Mouse (Mus musculus) CH12.LX (cell line): ENCODE results near the gene Rnf181. TPM values are rescaled to one million over a fixed set of nuclear protein-coding genes. Genes with fewer than 3 reads are reported as not detected.

Source experiments
- DNase-seq: peaks from one replicate; pipeline ENCODE4 v3.0.0-alpha.2; 2013; ENCODE audit errors: extremely low read depth
- H3K27ac ChIP-seq: 2 replicates; pipeline ENCODE4 v1.5.1; 2012; ENCODE audit warnings: low read depth, mild to moderate bottlenecking, control low read depth, moderate library complexity; ENCODE audit not compliant: insufficient read depth
- H3K27me3 ChIP-seq: replicated peaks from 2 replicates; pipeline ENCODE3; 2012; ENCODE audit warnings: inconsistent platforms
- H3K36me3 ChIP-seq, 2 experiments: replicated peaks in 1 of 2; 2 replicates each; pipeline versions ENCODE3 to v1.6.1; 2012; ENCODE audit warnings: inconsistent platforms in 1 of 2, low read length in 1 of 2, mild to moderate bottlenecking in 1 of 2, mixed read lengths in 1 of 2, moderate library complexity in 1 of 2; ENCODE audit not compliant: control insufficient read depth in 1 of 2, insufficient read depth in 1 of 2
- H3K4me1 ChIP-seq, 2 experiments: 2 replicates each; pipeline ENCODE4 v1.6.1; 2012; ENCODE audit warnings: inconsistent platforms in 1 of 2, moderate library complexity in 1 of 2; ENCODE audit not compliant: insufficient read depth in 2 of 2, control insufficient read depth in 1 of 2
- H3K4me2 ChIP-seq: 2 replicates; pipeline ENCODE4 v1.6.1; 2012; ENCODE audit warnings: low read depth, mild to moderate bottlenecking, control low read depth; ENCODE audit not compliant: poor library complexity, insufficient read depth, severe bottlenecking
- H3K4me3 ChIP-seq, 3 experiments: fragments of 150-350 bp in 1 of 3; sonication (generic) in 1 of 3; replicated peaks in 1 of 3; 2 replicates each; pipeline versions ENCODE3 to v1.5.1; 2011 to 2012; ENCODE audit warnings: low read depth in 2 of 3, low read length in 2 of 3, mild to moderate bottlenecking in 2 of 3, moderate library complexity in 2 of 3, control low read depth in 1 of 3, improper control_type of control experiment in 1 of 3, inconsistent platforms in 1 of 3, mixed read lengths in 1 of 3; ENCODE audit not compliant: poor library complexity in 1 of 3
- H3K79me2 ChIP-seq: replicated peaks from 2 replicates; pipeline ENCODE4 v1.6.1; 2012; ENCODE audit warnings: mild to moderate bottlenecking, moderate library complexity; ENCODE audit not compliant: control insufficient read depth, poor library complexity, insufficient read depth, severe bottlenecking; ENCODE audit errors: extremely low read depth
- H3K9ac ChIP-seq: 2 replicates; pipeline ENCODE4 v1.6.1; 2012; ENCODE audit warnings: low read depth, mild to moderate bottlenecking, control low read depth, moderate library complexity; ENCODE audit not compliant: insufficient read depth
- H3K9me3 ChIP-seq: replicated peaks from 2 replicates; pipeline ENCODE3; 2012; ENCODE audit warnings: low read length, inconsistent platforms, mixed read lengths
- CHD1 ChIP-seq: IDR thresholded peaks from 2 replicates; pipeline ENCODE4 v1.6.1; 2012; ENCODE audit warnings: low read depth, low read length, improper control_type of control experiment, inconsistent platforms
- CTCF ChIP-seq, 2 experiments: IDR thresholded peaks in 1 of 2; conservative IDR thresholded peaks in 1 of 2; 2 replicates each; pipeline ENCODE4 v1.5.1; 2011 to 2012; ENCODE audit warnings: low read depth in 2 of 2, low read length in 2 of 2, improper control_type of control experiment in 1 of 2, inconsistent platforms in 1 of 2, mild to moderate bottlenecking in 1 of 2, moderate library complexity in 1 of 2
- E2F4 ChIP-seq: IDR thresholded peaks from 2 replicates; pipeline ENCODE4 v1.6.1; 2011; ENCODE audit warnings: low read depth, low read length, improper control_type of control experiment; ENCODE audit not compliant: insufficient replicate concordance
- ELF1 ChIP-seq: IDR thresholded peaks from 2 replicates; pipeline ENCODE4 v1.6.1; 2014; ENCODE audit warnings: low read depth, mild to moderate bottlenecking, inconsistent platforms, low read length, improper control_type of control experiment
- EP300 ChIP-seq: IDR thresholded peaks from 2 replicates; pipeline ENCODE4 v1.6.1; 2011; ENCODE audit warnings: low read length, improper control_type of control experiment
- ETS1 ChIP-seq: conservative IDR thresholded peaks from 2 replicates; pipeline ENCODE4 v1.6.1; 2012; ENCODE audit warnings: low read depth, mild to moderate bottlenecking, inconsistent platforms, low read length, improper control_type of control experiment, moderate library complexity
- IRF4 ChIP-seq: IDR thresholded peaks from 2 replicates; pipeline ENCODE4 v1.6.1; 2014; ENCODE audit warnings: low read depth, mild to moderate bottlenecking, inconsistent platforms, low read length, improper control_type of control experiment
- JUN ChIP-seq: IDR thresholded peaks from 2 replicates; pipeline ENCODE4 v1.6.1; 2011; ENCODE audit warnings: low read depth, mild to moderate bottlenecking, low read length, improper control_type of control experiment, moderate library complexity; ENCODE audit not compliant: insufficient read depth
- JUND ChIP-seq: conservative IDR thresholded peaks from 2 replicates; pipeline ENCODE4 v1.6.1; 2011; ENCODE audit warnings: low read depth, low read length, improper control_type of control experiment
- KAT2A ChIP-seq: IDR thresholded peaks from 2 replicates; pipeline ENCODE4 v1.6.1; 2012; ENCODE audit warnings: low read length, improper control_type of control experiment, inconsistent platforms; ENCODE audit not compliant: insufficient replicate concordance
- MAX ChIP-seq: IDR thresholded peaks from 2 replicates; pipeline ENCODE4 v1.6.1; 2011; ENCODE audit warnings: low read length, improper control_type of control experiment
- MAZ ChIP-seq: IDR thresholded peaks from 2 replicates; pipeline ENCODE4 v1.6.1; 2012; ENCODE audit warnings: low read depth, mild to moderate bottlenecking, inconsistent platforms, low read length, improper control_type of control experiment, moderate library complexity
- NELFE ChIP-seq: IDR thresholded peaks from 2 replicates; pipeline ENCODE4 v1.6.1; 2011; ENCODE audit warnings: low read depth, low read length, improper control_type of control experiment
- PAX5 ChIP-seq: IDR thresholded peaks from 2 replicates; pipeline ENCODE4 v1.6.1; 2012; ENCODE audit warnings: low read length, inconsistent platforms, mixed read lengths
- POLR2A ChIP-seq: IDR thresholded peaks from 2 replicates; pipeline ENCODE4 v1.6.1; 2011; ENCODE audit warnings: low read depth, mild to moderate bottlenecking, improper control_type of control experiment, low read length
- POLR2AphosphoS2 ChIP-seq: IDR thresholded peaks from 2 replicates; pipeline ENCODE4 v1.6.1; 2011; ENCODE audit warnings: low read depth, low read length, improper control_type of control experiment
- RAD21 ChIP-seq: IDR thresholded peaks from 2 replicates; pipeline ENCODE4 v1.6.1; 2011; ENCODE audit warnings: low read depth, mild to moderate bottlenecking, low read length, improper control_type of control experiment, moderate library complexity
- RCOR1 ChIP-seq: conservative IDR thresholded peaks from 2 replicates; pipeline ENCODE4 v1.6.1; 2012; ENCODE audit warnings: low read depth, mild to moderate bottlenecking, inconsistent platforms, low read length, improper control_type of control experiment
- TBP ChIP-seq: conservative IDR thresholded peaks from 2 replicates; pipeline ENCODE4 v1.6.1; 2011; ENCODE audit warnings: low read depth, low read length, improper control_type of control experiment
- TCF12 ChIP-seq: IDR thresholded peaks from 2 replicates; pipeline ENCODE4 v1.6.1; 2014; ENCODE audit warnings: low read depth, mild to moderate bottlenecking, inconsistent platforms, low read length, improper control_type of control experiment
- UBTF ChIP-seq: IDR thresholded peaks from 2 replicates; pipeline ENCODE4 v1.6.1; 2012; ENCODE audit warnings: low read depth, mild to moderate bottlenecking, inconsistent platforms, low read length, improper control_type of control experiment, moderate library complexity
- ZKSCAN1 ChIP-seq: IDR thresholded peaks from 2 replicates; pipeline ENCODE4 v1.6.1; 2012; ENCODE audit warnings: low read depth, inconsistent platforms, low read length, improper control_type of control experiment, borderline replicate concordance
- ZMIZ1 ChIP-seq: IDR thresholded peaks from 2 replicates; pipeline ENCODE4 v1.6.1; 2012; ENCODE audit warnings: low read depth, mild to moderate bottlenecking, inconsistent platforms, low read length, improper control_type of control experiment
- dilution Hi-C: fragments of 300-500 bp; cut with MboI; formaldehyde crosslinking; loops from 2 replicates; pipeline ENCODE4 v1.14.3; 2020; ENCODE audit warnings: low sequenced_read_pairs; ENCODE audit not compliant: extremely low pct_unique_long_range_greater_than_20kb, extremely low pct_ligation_motif_present
- in situ Hi-C: fragments of 300-500 bp; cut with MboI; formaldehyde crosslinking; loops from 3 replicates; pipeline ENCODE4 v1.14.3; 2019; ENCODE audit warnings: low sequenced_read_pairs, low pct_ligation_motif_present, low pct_unique_long_range_greater_than_20kb, mixed read lengths
- polyA plus RNA-seq: library from polyadenylated mRNA; unstranded; fragments of >175 nt; gene quantifications from 2 replicates; pipeline ENCODE4 v1.2.1, GENCODE M21; 2012; ENCODE audit warnings: low read depth; ENCODE audit not compliant: insufficient read length
- total RNA-seq, 2 experiments: library from RNA; depleted of rRNA; stranded (reverse); fragments of 300-350 nt in 1 of 2; fragments of >200 nt in 1 of 2; gene quantifications; 2 replicates each; pipeline ENCODE4 v1.2.3; 2012 to 2014

The Rnf181 gene
- total and polyA plus RNA-seq, 3 experiments = 63.2 to 88.7 (median 83.2) TPM

GRCm38 (mm10) chr6:72388791-72389329 lies 22.1 kb upstream of the Rnf181 start:
- no peaks in the 10 kb centered on the region for H3K27me3 ChIP-seq
- H3K27ac ChIP-seq = no peak overlapping the region
- H3K79me2 ChIP-seq = no peaks in the 10 kb centered on the region
- H3K9me3 ChIP-seq = peaks cover 2% of the 10 kb centered on the region
- in situ Hi-C loops = no loop called here
- H3K9ac ChIP-seq = peak overlapping the region; percentile 89
- no peak for DNase-seq
- peak overlapping the region; percentile 19 to 74 (median 71) for H3K4me3 ChIP-seq
- peak overlapping the region; percentile 69 for H3K4me2 ChIP-seq
- dilution Hi-C loops = no loop called here
- H3K36me3 ChIP-seq = peaks cover 7 to 43% of the 10 kb centered on the region in 2 experiments
- H3K4me1 ChIP-seq = peaks cover 3 to 16% of the 10 kb centered on the region in 2 experiments
- TF ChIP-seq CTCF (conservative IDR thresholded peaks at IDR 0.05 in 1 of 2, IDR thresholded peaks at IDR 0.05 in 1 of 2; ENCODE audit: low read depth in 2 of 2, low read length in 2 of 2) = no peak
- TF ChIP-seq JUND = no peak
- no peak for TF ChIP-seq CHD1
- TF ChIP-seq, all 38 proteins: peak for 0

GRCm38 (mm10) chr6:72388266-72388665 lies 21.5 kb upstream of the Rnf181 start:
- Histone ChIP-seq H3K4me3 (no peak overlapping the region), H3K4me1 (peaks cover 3 to 16% of the 10 kb centered on the region in 2 experiments), H3K9ac (no peak overlapping the region), H3K27ac (no peak overlapping the region), H3K79me2 (no peaks in the 10 kb centered on the region), H3K4me2 (no peak overlapping the region), H3K36me3 (peaks cover 7 to 47% of the 10 kb centered on the region in 2 experiments), H3K27me3 (no peaks in the 10 kb centered on the region), H3K9me3 (peaks cover 2% of the 10 kb centered on the region)
- in situ Hi-C loops = no loop called here
- dilution Hi-C loops = no loop called here
- DNase-seq = no peak
- TF ChIP-seq POLR2AphosphoS2 (no peak), NELFE (no peak), MAX (no peak), CTCF (conservative IDR thresholded peaks at IDR 0.05 in 1 of 2, IDR thresholded peaks at IDR 0.05 in 1 of 2; ENCODE audit: low read depth in 2 of 2, low read length in 2 of 2) (no peak), ZKSCAN1 (no peak), TBP (no peak), ELF1 (no peak), E2F4 (no peak), TCF12 (no peak), KAT2A (no peak), RCOR1 (no peak)

- no peak for TF ChIP-seq MAZ
- no peak for TF ChIP-seq TCF12
- TF ChIP-seq ELF1 = no peak
- TF ChIP-seq ZMIZ1 = no peak
- no peak for TF ChIP-seq EP300
- TF ChIP-seq IRF4 = no peak
- no peak for TF ChIP-seq JUND
- no peak for TF ChIP-seq NELFE
- TF ChIP-seq ETS1 = no peak
- TF ChIP-seq TBP = no peak
- no peak for TF ChIP-seq POLR2A
- no peak for TF ChIP-seq E2F4
- TF ChIP-seq JUN = no peak
- TF ChIP-seq PAX5 = no peak
- no peak for TF ChIP-seq RAD21
- TF ChIP-seq UBTF = no peak
- TF ChIP-seq RCOR1 = no peak
- TF ChIP-seq CHD1 = no peak
- TF ChIP-seq POLR2AphosphoS2 = no peak
- peaks cover 3 to 16% of the 10 kb centered on the region in 2 experiments for H3K4me1 ChIP-seq
- no peak overlapping the region for H3K4me2 ChIP-seq
- dilution Hi-C loops (no loop called here), in situ Hi-C loops (no loop called here)
- H3K4me3 ChIP-seq = no peak overlapping the region
- DNase-seq = no peak
- peaks cover 7 to 47% of the 10 kb centered on the region in 2 experiments for H3K36me3 ChIP-seq
- no peaks in the 10 kb centered on the region for H3K27me3 ChIP-seq
- peaks cover 2% of the 10 kb centered on the region for H3K9me3 ChIP-seq
- H3K79me2 ChIP-seq = no peaks in the 10 kb centered on the region
- no peak overlapping the region for H3K27ac ChIP-seq
- H3K9ac ChIP-seq = no peak overlapping the region
These were observed 21.1 kb upstream of the Rnf181 start for GRCm38 (mm10) chr6:72387816-72388215.
